Mouse (Mus musculus) E14TG2a.4 (cell line): ENCODE data around the gene Col6a4.

ENCODE experiments used
- CTCF ChIP-seq: conservative IDR thresholded peaks from 2 replicates; pipeline ENCODE4 v1.5.1; 2014; ENCODE audit warnings: low read length
- NANOG ChIP-seq: IDR thresholded peaks from 2 replicates; pipeline ENCODE4 v1.6.1; 2014; ENCODE audit warnings: borderline replicate concordance, low read length, mixed read lengths
- POU5F1 ChIP-seq: IDR thresholded peaks from 2 replicates; pipeline ENCODE4 v1.6.1; 2014; ENCODE audit warnings: low read length, borderline replicate concordance

DNA sequence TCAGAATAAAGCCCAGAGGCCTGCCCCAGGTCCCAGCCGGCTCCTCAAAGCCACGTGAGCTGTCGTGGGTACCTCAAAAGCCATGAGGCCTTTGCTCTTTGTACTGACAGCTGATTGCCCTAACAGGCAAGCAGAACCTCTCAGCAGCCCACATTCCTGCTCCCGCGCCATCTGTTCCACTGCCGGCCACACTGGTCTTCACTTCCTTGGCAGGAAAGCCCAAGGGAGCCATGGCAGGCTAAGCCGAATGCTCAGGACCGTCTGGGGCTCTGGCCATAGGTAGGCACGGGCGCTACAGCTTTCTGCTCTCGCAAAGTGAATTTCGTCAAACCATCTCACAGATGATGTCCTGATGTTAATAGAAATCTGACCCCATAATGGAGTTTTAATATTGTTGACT, 45.4 kb upstream of the Col6a4 start:
- TF ChIP-seq CTCF (no peak), NANOG (no peak), POU5F1 (no peak)
